Mouse (Mus musculus): Measurements from ENCODE around the gene 1700067K01Rik.

DNA sequence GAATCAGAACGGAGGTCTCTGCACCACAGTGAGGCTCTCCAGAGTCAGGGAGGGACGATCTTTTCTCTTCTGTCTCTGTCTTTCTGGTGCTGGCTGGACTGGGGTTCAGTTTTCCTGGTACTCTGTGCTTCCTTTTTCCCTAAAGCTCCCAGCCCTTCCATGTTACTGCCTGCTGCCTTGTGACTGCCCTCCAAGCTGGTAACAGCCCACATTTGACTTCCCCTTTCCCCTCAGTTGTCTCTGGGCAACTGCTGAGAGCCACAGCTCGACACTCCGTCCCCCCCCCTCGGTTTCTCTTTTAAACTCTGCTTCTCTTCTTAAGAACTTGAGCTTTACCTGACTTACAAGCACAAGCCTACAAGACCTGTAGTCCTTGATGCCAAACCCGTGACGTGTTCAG lies 12.1 kb upstream of the 1700067K01Rik start:
- TF ChIP-seq CTCF (IDR thresholded peaks at IDR 0.05; ENCODE audit: insufficient read depth, low read length) (no peak), POLR2A (IDR thresholded peaks at IDR 0.05; ENCODE audit: borderline replicate concordance, extremely low read depth, low read depth, low read length) (no peak)

Data from lung, adult 2 months (tissue).